In the genomic region with DNA sequence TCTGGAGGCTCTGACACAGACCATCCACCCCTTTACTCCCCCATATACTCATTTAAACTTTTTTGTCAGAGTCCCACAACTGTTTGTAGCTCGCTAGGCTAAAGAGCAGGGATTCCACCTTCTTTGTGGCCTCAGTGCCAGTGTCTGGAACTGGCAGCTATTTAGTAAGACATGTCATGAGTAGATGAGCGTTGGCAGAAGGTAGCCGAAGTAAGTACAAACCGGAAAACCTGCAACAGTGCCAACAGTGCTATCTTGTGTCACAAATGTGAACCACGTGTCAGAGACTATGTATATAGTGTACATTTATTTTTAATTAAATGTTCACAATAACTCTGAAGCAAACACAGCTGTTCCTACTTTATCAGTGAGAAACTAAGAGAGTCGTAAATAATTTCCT, we compare ENCODE assay signal across 17 mouse cellular contexts. TPM values are rescaled to one million over a fixed set of nuclear protein-coding genes. Genes with fewer than 3 reads are reported as not detected.
"Had no signal": no experiment of that assay in that cellular context is flagged by ENCODE, and none has a peak within 500 bp of the region (broad histone marks: within the 10 kb centered on the region; RNA-seq: fewer than 3 reads in every experiment).

No protein-coding gene starts in this region.

- ATAC-seq: lung, postnatal 0 days; midbrain, embryonic 13.5 days; midbrain, embryonic 16.5 days had no signal

- H3K36me3 ChIP-seq: liver, embryonic 13.5 days; midbrain, embryonic 13.5 days; neural tube, embryonic 13.5 days had no signal

- DNase-seq: kidney, adult 18-20 months; kidney, adult 9 months; kidney, postnatal 14 days; layer of hippocampus, postnatal 36 days; liver, embryonic 13.5 days; lung, embryonic 14.5 days; thymus, adult 18-20 months; thymus, postnatal 36 days had no signal

- H3K27ac ChIP-seq: layer of hippocampus, adult 2 months; left cerebral cortex, adult 2 months; liver, embryonic 13.5 days; macrophage; midbrain, embryonic 13.5 days; neural tube, embryonic 13.5 days had no signal

- H3K9ac ChIP-seq: liver, embryonic 13.5 days; lung, embryonic 14.5 days; midbrain, embryonic 13.5 days; neural tube, embryonic 13.5 days had no signal

- H3K9me3 ChIP-seq: liver, embryonic 13.5 days; midbrain, embryonic 13.5 days; neural tube, embryonic 13.5 days had no signal

- H3K4me2 ChIP-seq: liver, embryonic 13.5 days; lung, embryonic 14.5 days; midbrain, embryonic 13.5 days; neural tube, embryonic 13.5 days had no signal

- H3K4me3 ChIP-seq: layer of hippocampus, adult 2 months; left cerebral cortex, adult 2 months; liver, embryonic 13.5 days; midbrain, embryonic 13.5 days; myocyte; neural tube, embryonic 13.5 days had no signal

- H3K4me1 ChIP-seq: midbrain, embryonic 13.5 days; neural tube, embryonic 13.5 days had no signal

- H3K27me3 ChIP-seq: liver, embryonic 13.5 days; midbrain, embryonic 13.5 days; neural tube, embryonic 13.5 days had no signal

RNA-seq across cellular contexts. Expression of a gene that starts 15.5 kb away (rescaled TPM):
- total RNA-seq: monocyte, adult 5-6 weeks had no signal
- polyA plus RNA-seq: macrophage had no signal
